Mouse (Mus musculus) cerebellum, postnatal 14 days (tissue): Measurements from ENCODE around the gene Btg2.
A peak's percentile ranks its signal among the peaks of the same experiment; 100 is the strongest.

Source experiments
- DNase-seq, 2 experiments: peaks; one replicate each; pipeline ENCODE4 v3.0.0; 2021; ENCODE audit warnings: mixed read lengths in 2 of 2

Btg2 gene

DNA sequence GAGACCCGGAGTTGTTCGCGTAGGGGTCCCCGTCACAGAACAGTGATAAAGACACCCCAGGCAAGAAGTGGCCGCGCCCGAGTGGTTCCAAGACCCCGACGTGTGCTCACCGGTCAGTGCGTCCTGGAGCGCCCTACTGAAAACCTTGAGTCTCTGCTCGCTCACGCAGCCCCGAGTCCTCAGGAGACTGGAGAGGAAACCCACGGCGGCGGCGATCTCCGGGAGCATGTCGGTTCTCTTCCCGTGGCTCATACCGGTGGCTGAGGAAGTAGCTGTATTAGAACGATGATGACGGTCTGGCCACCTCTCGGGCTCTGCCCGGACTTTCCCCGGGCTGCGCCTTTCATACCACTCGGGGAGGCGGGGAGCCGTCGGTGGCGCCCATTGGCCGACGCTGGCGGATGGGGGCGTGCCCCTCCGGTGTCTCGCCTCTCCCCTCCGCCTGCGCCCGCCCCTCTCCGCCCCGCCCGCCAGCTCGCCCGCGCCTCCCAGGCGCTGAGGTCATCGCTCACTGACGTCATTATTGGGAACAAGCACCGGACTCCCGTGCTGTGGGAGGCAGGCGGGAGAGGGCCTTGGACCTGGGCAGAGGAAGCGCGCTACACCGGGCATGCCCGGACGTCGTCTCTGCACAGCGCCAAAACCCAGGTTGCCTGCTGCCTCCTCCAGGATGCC lies at the start of gene Btg2:
Gene Btg2, minus strand, starts transcription at position 319 of the 675 bp plus-strand sequence.
- DNase-seq: peak; percentile 98 to 99

DNA sequence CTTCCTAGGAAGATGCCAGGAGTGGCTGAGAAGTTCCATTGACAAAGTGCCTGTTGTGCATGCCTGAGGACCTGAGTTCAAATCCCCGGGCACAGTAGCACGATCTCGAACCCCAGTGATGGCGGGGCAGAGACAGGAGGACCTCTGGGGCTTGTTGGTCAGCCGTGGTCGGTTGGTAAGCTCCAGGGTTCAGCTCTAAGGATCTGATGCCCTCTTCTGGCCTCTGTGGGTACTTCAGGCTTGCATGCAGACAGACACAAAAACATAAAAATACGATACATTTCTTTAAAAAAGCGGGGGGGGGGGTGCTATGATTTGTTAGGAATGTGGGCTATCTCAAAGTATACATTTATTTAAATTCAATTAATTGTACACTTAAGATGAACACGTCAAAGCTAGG lies 43.3 kb upstream of the Btg2 start:
- DNase-seq: peak; percentile 42 to 76

DNA sequence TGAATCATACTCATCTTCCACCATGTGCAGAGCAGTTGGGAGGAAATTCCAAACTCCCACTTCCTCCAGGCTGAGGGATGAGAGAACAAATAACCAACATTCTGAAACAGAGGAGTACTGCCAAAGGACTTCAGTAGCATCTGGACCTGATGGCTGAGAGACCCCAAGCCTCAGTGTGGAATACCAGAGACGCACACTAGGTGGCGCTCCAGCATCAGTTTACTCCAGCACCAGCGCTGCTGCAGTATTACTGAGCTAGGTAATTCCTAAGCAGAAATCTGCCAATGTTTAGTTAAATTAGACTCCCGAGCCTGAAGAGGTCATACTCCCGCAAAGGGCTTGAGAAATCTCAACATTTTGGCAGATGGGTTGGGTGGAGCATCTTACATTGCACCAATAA lies 41.3 kb upstream of the Btg2 start:
- peak; percentile 95 to 98 for DNase-seq

DNA sequence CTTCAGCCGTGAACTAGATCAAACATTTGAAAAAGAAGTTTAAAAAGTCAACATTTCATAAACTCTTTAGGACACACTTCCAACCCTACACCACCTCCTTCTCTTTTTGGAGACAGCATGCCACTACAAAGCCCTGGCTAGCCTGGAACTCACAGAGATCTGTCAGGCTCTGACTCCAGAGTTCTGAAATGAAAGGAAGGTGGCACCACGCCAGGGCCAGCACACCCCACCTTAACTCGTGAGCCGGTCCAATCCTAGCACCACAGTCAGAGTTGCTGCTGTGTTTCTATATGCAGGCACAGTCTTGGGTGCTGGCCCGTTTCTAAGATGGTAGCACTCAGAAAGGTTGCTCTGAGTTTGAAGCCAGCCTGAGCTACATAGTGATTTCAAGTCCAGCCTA lies 38.2 kb upstream of the Btg2 start:
- no peak for DNase-seq

DNA sequence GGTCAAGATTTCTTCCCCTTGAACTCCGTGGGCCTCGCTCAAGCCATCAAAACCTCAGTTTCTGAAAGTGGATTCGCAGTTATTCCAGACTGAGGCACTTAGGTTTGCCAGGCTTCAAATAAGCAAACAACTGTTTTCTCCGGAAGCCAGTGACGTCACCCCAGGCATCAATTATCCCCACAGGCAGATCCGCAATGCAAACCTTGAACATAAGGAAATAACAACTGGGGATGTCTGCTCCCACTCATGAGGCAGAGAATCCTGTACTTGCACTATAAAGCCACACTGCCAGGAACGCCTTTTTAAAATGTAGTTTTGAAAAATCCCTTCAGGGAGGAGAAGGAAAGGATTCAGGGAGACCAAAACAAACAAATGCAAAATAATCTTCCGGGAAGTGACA lies 36.5 kb upstream of the Btg2 start:
- DNase-seq: no peak

DNA sequence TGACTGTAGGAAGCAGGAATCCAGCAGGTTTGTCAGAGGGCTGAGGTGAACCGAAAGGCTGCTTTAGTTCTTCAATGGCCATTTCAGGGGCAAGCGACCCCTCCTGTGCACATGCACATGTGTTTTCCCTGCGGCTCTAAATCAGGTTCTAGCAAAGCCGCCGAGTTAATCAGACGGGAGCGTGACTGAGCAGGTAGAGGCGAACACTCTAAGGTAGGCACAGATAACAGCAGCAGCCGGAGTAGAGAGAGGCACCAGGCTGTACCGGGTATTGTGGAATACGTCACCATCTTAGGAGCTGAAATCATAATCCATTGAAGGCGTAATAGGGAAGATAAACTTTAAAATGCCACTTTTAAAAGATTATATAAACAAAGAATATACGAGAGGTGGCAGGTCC lies 35.8 kb upstream of the Btg2 start:
- no peak for DNase-seq

DNA sequence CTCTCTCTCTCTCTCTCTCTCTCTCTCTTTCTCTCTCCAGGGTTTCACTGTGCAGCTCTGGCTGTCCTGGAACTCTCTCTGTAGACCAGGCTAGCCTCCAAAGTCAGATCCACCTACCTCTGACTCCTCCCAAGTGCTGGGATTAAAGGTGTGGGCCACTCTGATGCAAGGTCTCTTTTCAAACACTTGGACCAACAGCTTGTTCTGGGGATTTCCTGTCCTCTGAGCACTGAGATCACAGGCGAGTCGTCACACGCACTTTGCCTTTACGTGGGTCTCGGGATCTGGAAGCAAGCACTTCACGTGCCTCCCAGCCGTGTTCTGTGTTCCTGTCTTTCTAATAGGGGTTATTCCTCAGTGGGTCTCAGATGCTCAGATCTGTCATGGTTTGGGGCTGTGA lies 35.1 kb upstream of the Btg2 start:
- no peak for DNase-seq

DNA sequence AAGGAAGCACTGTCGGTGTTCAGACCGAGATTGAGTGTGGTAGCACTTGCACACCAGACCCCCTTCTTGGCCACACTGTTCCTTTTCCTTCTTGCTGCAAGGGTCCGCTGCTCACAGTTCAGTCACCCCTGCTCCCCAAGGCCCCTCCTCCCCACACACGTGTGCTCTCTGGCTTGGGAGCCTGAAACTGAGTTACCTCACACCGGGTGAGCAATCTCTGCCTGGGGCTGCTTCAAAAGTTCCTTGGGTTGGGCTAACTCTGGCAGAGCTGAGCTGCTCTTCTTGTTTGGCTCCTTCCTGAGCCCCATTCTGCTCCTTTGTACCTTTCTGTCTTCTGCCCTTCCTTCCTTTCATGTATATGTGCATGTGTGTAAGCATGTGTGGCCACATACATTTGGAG lies 34.6 kb upstream of the Btg2 start:
- DNase-seq: no peak

DNA sequence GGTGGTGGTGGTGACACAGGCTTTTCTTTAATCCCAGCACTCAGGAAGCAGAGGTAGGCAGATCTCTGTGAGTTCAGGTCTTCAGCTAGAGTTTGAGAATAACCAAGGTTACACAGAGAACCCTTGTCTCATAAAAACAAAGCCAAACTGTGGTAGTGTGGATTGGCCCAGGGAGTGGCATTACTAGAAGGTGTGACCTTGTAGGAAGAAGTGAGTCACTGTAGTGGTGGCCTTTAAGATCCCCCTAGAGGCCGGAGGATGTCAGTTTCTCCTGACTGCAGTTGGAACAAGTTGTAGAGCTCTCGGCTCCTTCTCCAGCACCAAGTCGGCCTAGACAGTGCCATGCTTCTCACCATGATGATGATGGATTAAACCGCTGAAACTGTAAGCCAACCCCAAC lies 32.1 kb upstream of the Btg2 start, which contains the start of gene Chit1:
Gene Chit1, plus strand, starts transcription at position 264 of the 400 bp plus-strand sequence.
- DNase-seq: no peak

DNA sequence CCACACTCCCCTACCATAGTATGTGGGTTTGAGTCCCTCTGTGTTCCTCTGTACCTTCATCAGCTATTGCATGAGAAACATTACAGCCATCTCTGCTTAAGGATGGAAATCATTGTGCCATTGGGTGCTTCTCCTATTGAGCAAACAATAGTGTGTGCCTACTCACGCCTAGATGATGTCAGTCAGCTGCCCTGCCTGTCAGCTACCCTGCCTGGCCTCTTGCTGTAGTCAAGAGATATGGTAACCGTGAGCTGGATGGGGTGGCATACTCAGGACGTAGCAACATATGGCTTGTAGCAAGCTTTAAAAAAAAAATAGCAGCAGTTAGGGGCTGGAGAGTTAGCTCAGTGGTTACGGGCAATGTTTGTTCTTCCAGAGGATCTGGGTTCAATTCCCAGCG lies 31.5 kb upstream of the Btg2 start:
- DNase-seq: no peak

DNA sequence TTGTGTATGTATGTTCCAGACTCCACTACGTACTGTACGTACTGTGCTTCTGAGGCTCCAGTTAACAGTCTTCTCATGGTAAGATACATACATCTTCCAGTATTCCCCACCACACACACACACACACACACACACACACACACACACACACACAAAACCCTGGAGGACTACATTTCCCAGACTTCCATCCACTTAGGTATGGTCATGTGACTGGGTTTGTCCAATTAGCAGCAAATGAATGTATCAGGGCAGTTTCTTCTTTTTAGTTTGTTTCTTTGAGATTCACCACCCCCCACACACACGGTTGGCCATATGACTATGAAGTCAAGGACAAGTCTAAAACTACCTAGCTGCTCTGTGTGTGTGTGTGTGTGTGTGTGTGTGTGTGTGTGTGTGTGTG lies 31.1 kb upstream of the Btg2 start:
- DNase-seq: no peak

DNA sequence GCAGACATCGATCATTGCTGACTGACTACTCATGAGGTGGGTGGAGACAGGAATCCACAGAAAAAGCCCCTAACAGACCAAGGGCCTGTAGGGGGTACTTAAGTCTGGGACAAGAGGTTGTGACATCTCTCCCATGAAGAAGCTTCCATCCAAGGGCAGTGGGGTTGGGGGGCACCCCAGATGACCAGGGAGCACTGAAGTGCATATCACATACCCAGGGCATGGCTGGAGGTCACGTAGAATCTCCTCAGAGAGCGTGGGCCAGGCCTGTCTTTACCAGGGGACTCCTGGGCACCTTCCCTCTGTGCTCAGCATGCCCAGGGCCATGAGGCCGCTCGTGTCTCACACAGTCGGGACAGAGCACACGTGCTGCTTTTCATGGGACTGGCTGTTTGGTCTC lies 28.9 kb upstream of the Btg2 start:
- no peak for DNase-seq

DNA sequence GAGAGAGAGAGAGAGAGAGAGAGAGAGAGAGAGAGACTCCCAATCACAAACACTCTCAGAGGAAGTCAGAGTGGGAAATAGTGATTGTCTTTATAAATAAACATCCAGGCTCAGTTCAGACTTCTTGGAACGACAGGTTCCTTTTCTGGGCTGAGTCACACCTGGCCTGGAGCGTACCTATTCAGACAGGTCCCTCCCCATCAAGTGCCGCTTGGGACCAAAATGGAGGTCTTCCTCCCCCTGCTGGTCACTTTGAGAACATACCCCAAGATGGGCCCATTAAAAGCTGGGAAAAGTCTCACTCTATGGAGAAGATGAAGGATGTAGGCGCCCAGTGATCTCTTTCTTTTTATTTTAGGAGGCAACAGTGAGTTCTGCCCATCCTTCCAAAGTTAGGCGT lies 27.8 kb upstream of the Btg2 start:
- peak; percentile 81 to 84 for DNase-seq

DNA sequence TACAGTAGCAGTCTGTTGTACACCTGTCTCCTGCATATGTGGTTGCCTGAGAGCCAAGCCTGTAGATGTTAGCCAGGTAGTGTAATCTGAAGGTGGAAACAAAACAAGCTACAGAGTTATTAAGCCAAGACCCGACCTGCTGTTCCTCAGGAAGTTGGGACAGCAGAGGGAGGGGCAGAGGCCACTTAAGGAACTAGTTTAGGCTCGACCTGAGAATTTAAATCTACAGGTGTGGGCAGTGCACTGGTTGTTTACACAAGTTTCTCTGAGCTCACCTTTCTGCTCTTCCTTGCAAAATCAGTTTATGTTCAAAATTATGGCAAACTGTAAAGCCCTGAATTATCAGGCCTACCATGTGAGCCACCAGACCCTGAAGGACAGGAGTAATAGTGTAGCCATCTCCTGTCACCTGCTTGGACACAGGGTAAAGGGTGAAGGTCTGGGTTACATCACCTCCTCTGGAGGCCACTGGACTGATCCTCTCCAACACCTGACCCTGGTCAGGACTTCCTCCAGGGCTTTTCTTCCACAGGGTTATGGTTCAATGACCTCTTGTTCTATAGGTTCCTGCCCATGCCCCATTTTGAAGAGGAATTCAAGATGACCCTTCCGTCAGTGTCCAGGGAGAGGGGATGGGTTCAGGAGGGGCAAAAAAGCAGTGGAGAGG lies 27.0 kb upstream of the Btg2 start:
- no peak for DNase-seq

DNA sequence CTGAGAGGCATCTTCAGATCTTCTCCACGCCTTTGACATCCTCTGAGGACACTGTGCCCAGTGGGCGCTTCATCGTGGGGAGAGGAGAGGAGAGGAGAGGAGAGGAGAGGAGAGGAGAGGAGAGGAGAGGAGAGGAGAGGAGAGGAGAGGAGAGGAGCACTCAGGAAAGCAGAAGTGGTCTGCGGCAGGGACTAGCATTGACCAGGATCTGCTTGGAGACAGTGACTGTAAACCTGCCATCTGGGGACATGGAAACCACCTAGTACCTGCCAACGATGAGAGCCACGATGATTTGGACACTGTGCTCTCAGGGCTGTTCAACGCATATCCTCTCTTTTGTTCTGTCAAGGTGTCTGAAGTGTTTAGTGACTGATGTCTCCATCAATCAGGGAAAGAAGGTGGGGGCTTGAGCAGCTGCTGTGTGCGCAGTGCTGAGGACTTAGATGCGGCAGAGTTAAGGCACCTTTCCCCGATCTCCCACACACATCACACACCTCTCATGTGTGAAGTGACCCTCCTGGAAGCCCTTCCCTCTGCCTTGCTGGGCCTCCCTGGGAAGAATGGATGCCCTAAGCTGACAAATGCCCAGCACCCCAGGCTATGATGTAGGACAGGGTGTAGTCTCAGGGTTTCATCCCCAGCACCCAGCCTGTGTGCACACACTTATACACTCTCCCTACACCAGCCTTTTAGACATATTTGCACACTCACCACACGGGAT lies 26.3 kb upstream of the Btg2 start:
- DNase-seq: no peak

DNA sequence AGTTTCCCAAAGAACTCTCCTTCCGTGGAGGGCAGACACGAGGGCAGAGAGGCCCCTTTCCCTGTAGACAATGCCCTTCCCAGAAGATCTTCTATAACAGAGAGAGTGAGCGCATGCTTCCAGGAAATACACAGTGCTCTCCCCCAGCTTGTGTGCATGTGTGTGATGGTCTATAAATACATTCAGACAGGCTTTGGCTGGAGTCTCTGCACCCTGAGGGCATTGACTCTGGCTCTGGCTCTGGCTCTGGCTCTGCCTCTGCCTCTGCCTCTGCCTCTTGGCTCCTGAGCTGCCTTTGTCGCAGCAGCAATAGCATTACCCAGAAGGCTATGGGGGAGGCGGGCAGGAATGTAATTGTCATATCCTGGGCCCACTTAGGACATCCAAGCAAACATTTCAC lies 24.9 kb upstream of the Btg2 start:
- DNase-seq: peak; percentile 57 to 63

DNA sequence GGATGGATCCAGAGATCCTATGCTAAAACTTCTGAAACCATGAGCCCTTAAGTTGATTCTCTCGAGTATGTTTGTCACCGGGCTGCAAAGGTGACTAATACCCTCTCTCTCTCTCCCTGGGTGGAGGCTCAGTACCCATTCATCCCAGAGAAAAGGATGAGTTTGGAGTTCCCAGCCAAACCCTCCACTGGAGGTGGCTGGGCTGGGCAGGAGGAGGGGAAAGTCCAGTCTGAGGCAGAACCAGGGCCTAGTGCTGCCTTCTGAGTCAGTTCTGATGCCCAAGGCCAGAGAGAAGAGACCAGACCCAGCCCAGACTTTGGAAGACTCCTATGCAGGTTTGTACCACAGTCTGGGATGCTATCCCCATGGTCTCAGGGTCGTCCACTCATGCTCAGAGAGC lies 22.7 kb upstream of the Btg2 start:
- no peak for DNase-seq

DNA sequence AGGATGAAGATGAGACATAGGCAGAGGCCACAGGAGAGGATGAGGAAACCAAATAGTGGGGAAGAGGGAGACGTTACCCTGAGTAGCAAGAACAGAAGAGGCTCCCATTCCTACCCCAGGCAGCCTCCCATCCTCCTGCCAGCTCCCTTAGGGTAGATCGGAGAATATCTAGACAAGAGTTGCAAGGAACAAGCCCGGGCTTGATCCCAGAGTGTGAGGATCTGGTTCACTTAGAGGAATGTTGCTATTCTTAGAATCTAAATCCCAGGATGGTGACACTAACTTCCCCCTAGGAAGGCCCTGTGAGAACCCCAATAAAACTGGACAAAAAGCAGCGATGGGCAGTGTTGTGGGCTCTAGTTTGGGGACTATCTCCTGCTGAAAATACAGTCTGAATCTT lies 22.0 kb upstream of the Btg2 start:
- DNase-seq: no peak

DNA sequence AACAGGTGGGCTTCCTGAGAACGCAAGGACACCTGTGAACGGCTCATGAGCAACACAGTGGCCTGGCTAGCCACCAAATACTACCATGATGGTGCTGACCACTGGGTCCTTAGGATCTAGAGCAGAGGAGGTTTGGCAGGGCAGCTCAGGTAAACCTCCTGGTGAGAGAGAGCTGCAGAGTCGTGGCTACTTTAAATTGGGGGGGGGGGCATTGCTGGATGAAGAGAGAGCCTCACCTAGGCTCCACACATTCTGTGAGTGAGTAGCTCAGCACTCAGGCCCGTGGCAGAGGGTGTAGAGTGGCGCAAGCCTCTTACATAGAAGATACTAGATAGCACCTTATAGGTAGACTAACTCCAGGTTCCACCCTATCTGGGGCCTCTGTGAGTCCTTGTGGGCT lies 21.5 kb upstream of the Btg2 start:
- DNase-seq: no peak

DNA sequence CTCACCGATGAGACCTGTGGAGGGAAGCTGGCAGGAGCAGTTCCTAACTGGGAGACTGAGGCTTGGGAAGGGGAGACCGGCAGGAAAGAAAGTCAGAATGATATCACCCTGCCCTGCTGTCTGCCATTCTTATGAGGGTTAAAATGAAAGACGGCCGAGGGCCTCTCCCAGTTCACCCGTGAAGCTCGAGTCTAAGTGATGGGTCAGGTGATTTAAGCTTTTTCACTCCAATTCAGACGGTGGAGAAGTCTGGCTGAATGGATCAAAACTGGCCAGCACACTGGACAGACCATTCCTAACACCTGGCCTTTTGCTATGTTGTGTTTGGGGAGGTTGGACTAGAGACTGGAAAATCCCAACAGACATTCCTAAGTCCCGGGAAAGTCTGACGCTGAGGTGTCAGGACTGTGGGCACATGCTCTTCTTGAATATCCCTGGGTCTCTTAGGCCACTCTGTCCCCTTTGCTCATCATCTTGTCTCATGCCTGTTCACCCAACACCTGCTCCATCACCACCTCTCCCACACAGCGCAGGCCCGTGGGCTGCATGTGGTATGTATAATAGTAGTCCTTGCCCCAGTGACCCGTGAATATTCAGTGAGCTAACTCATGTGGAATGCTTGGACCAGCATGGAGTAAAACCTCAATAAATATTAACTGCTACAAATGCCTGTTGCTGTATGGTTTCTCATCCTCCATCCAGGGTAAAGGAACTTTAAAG lies 20.8 kb upstream of the Btg2 start:
- DNase-seq: no peak

DNA sequence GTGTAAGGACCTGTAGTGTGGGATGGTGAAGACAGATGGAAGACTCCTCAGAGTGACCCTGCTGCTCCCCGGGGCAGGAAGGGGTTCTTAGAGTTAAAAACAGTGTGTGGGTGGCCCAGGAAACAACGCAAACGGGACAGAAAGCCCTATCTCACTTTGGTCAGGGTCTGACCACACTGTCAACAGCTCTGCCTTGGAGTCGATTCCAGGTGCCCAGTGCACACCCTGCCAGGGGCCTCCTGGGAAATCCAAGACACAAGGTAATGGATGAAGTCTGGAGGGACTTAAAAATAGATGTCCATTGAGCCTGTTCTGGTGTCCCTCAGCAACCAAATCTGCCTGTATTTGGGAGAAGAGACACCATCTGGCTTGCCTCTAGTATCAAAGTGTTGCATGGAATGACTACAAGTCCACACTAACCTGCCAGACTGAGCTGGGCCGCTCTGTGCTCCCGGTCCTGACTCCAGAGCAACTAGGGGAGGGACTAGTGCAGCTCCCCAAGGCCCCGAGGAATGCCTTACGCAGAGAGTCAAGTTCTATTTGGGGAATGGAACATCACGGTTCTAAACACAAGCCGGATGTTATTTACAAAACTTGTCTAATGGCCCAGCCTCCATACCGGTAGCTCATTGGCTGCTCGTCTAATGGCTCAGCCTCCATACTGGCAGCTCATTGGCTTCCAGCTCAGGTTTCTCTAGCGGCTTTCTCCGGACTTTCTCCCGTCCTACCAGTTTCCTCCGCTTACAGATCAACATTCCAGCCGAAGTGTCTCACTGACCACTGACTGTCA lies 20.0 kb upstream of the Btg2 start:
- peak; percentile 61 to 67 for DNase-seq

DNA sequence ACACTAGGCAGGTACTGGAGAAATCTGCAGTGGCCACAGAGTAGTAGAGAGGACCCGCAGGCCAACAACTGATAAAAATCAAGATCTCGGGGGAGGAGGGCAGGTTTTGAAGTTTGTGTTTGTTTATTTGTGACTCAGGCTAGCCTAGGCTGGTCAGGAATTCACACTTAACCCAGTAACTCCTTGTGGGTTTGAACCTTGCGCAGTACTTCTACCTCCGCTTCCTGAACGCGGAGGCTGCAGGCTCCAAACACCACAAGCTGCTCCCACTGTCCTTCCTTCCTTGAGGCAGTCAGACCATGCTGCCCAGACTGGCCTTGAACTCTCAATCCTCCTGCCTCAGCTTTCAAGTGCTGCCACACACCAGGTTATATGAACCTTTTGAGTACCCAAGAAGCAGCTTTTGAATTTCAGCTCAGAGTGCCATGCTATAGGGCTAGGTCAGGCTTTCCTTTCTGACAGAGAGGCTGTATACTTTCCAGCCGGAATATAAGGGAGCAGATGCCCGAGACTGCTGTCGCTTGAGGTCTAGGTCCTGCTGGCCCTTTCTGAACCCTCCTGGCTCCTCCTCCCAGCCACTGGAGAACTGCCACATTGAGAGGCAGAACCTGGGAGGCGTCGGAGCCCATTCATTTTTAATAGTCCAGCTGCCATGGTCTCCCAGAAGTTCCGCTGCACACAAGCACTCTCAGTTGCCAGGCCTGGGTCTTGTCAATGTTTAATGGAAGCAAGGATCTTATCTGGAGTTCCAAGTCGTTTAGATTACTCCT lies 19.2 kb upstream of the Btg2 start:
- peak in 1 of 2 experiments; percentile 54 for DNase-seq
